ENCODE assay signal across 29 mouse cellular contexts in genomic region chr9:35533266-35533665, GRCm38 (mm10). TPM values are rescaled to one million over a fixed set of nuclear protein-coding genes. Genes with fewer than 3 reads are reported as not detected.
DNase-seq lines count a peak whose midpoint lies in the region; ATAC-seq lines count a peak whose summit lies in the region.
"Had no signal": no experiment of that assay in that cellular context is flagged by ENCODE, and none has a peak within 500 bp of the region (broad histone marks: within the 10 kb centered on the region; RNA-seq: fewer than 3 reads in every experiment).

No protein-coding gene starts in this region.

- no peak overlapping the region for H3K27ac ChIP-seq in embryonic facial prominence, embryonic 14.5 days (replicated peaks; ENCODE audit: low read depth, low read length)
- H3K27ac ChIP-seq in embryonic facial prominence, embryonic 10.5 days (replicated peaks) = no peak overlapping the region
- peak overlapping the region; percentile 63; the same call in 1 of the 2 replicates for H3K27ac ChIP-seq in limb, embryonic 13.5 days
- no peak overlapping the region for H3K27ac ChIP-seq in intestine, embryonic 15.5 days
- H3K27ac ChIP-seq: forebrain, embryonic 10.5 days; hindbrain, embryonic 13.5 days; liver, embryonic 12.5 days had no signal

- peak; percentile 24 for DNase-seq in embryonic facial prominence, embryonic 14.5 days (ENCODE audit: low spot score)
- DNase-seq in embryonic facial prominence, embryonic 10.5 days (ENCODE audit: low spot score) = no peak
- DNase-seq in lung, postnatal 25 days (ENCODE audit: low spot score) = peak; percentile 7
- DNase-seq in lung, postnatal 14 days = no peak
- peak; percentile 86 for DNase-seq in fat pad, adult 2 months (ENCODE audit: extremely low read depth, low read depth, low spot score)
- no peak for DNase-seq in adrenal gland, postnatal 36 days
- DNase-seq: adrenal gland, postnatal 25 days; cerebellum, adult 9-10 months; heart, adult 11 months; heart, postnatal 36 days; kidney, adult 18-20 months; kidney, postnatal 10 days; layer of hippocampus, postnatal 36 days; lung, adult 18-20 months; lung, postnatal 4 days; midbrain, embryonic 14.5 days; right cerebral cortex, postnatal 4 days; thymus, postnatal 14 days had no signal

- H3K4me2 ChIP-seq in embryonic facial prominence, embryonic 14.5 days (ENCODE audit: low read depth, low read length) = no peak overlapping the region
- no peak overlapping the region for H3K4me2 ChIP-seq in limb, embryonic 13.5 days (replicated peaks)
- H3K4me2 ChIP-seq in intestine, embryonic 15.5 days (replicated peaks) = no peak overlapping the region
- H3K4me2 ChIP-seq: hindbrain, embryonic 13.5 days; liver, embryonic 12.5 days had no signal

- no peaks in the 10 kb centered on the region for H3K9me3 ChIP-seq in embryonic facial prominence, embryonic 14.5 days (ENCODE audit: control insufficient read depth, low read length)
- H3K9me3 ChIP-seq in embryonic facial prominence, embryonic 10.5 days = no peaks in the 10 kb centered on the region
- H3K9me3 ChIP-seq in limb, embryonic 13.5 days = no peaks in the 10 kb centered on the region
- no peaks in the 10 kb centered on the region for H3K9me3 ChIP-seq in intestine, embryonic 15.5 days
- H3K9me3 ChIP-seq: forebrain, embryonic 10.5 days; hindbrain, embryonic 13.5 days; liver, embryonic 12.5 days had no signal

- no peaks in the 10 kb centered on the region for H3K36me3 ChIP-seq in embryonic facial prominence, embryonic 14.5 days (ENCODE audit: control insufficient read depth, insufficient read depth, low read length)
- no peaks in the 10 kb centered on the region for H3K36me3 ChIP-seq in embryonic facial prominence, embryonic 10.5 days (replicated peaks)
- H3K36me3 ChIP-seq in limb, embryonic 13.5 days = no peaks in the 10 kb centered on the region
- no peaks in the 10 kb centered on the region for H3K36me3 ChIP-seq in intestine, embryonic 15.5 days
- H3K36me3 ChIP-seq: forebrain, embryonic 10.5 days; hindbrain, embryonic 13.5 days; liver, embryonic 12.5 days had no signal

- ATAC-seq in embryonic facial prominence, embryonic 14.5 days (ENCODE audit: low read depth) = no peak
- peak; percentile 25; the same call in 1 of the 2 replicates for ATAC-seq in limb, embryonic 13.5 days (ENCODE audit: low FRiP score, low read depth)
- ATAC-seq in intestine, embryonic 15.5 days = no peak
- ATAC-seq: liver, embryonic 12.5 days had no signal

- WGBS in embryonic facial prominence, embryonic 14.5 days = 61% methylated on average over 9 of the region's 9 CpGs
- WGBS in embryonic facial prominence, embryonic 10.5 days = 77% methylated on average over 9 of the region's 9 CpGs
- WGBS in limb, embryonic 13.5 days = 16% methylated on average over 9 of the region's 9 CpGs
- whole genome bisulfite sequencing in intestine, embryonic 15.5 days = 54% methylated on average over 9 of the region's 9 CpGs

- H3K4me1 ChIP-seq in embryonic facial prominence, embryonic 14.5 days (ENCODE audit: control insufficient read depth, insufficient read depth, low read length) = peaks cover 15% of the 10 kb centered on the region
- peaks cover 54% of the 10 kb centered on the region for H3K4me1 ChIP-seq in embryonic facial prominence, embryonic 10.5 days
- H3K4me1 ChIP-seq in limb, embryonic 13.5 days = peaks cover 70% of the 10 kb centered on the region
- H3K4me1 ChIP-seq in intestine, embryonic 15.5 days (replicated peaks) = peaks cover 7% of the 10 kb centered on the region; the same call in 1 of the 2 replicates

- H3K27me3 ChIP-seq in embryonic facial prominence, embryonic 14.5 days (replicated peaks; ENCODE audit: control insufficient read depth, insufficient read depth, low read length) = no peaks in the 10 kb centered on the region
- H3K27me3 ChIP-seq in embryonic facial prominence, embryonic 10.5 days (replicated peaks; ENCODE audit: low read depth, poor library complexity, severe bottlenecking) = no peaks in the 10 kb centered on the region; the same call in 1 of the 2 replicates
- no peaks in the 10 kb centered on the region for H3K27me3 ChIP-seq in limb, embryonic 13.5 days
- no peaks in the 10 kb centered on the region for H3K27me3 ChIP-seq in intestine, embryonic 15.5 days (replicated peaks)
- H3K27me3 ChIP-seq: liver, embryonic 12.5 days had no signal

- H3K9ac ChIP-seq in embryonic facial prominence, embryonic 14.5 days (ENCODE audit: low read depth, low read length) = no peak overlapping the region
- H3K9ac ChIP-seq in limb, embryonic 13.5 days = no peak overlapping the region
- H3K9ac ChIP-seq in intestine, embryonic 15.5 days = no peak overlapping the region
- H3K9ac ChIP-seq: hindbrain, embryonic 13.5 days; liver, embryonic 12.5 days had no signal

- no peak overlapping the region for H3K4me3 ChIP-seq in embryonic facial prominence, embryonic 14.5 days (ENCODE audit: low read depth, low read length)
- H3K4me3 ChIP-seq in embryonic facial prominence, embryonic 10.5 days = no peak overlapping the region
- no peak overlapping the region for H3K4me3 ChIP-seq in limb, embryonic 13.5 days
- no peak overlapping the region for H3K4me3 ChIP-seq in intestine, embryonic 15.5 days (replicated peaks)
- H3K4me3 ChIP-seq: forebrain, embryonic 10.5 days; hindbrain, embryonic 13.5 days; liver, embryonic 12.5 days had no signal

RNA-seq across cellular contexts. Expression of gene Gm1113, which starts 15.2 kb away (rescaled TPM):
- polyA plus RNA-seq in embryonic facial prominence, embryonic 14.5 days (2014; fragmentation: Nextera tagmentation; extraction: Ambion mirVana) = not detected in 2 replicates
- not detected in 2 replicates for polyA plus RNA-seq in embryonic facial prominence, embryonic 10.5 days (2016; fragmentation: Nextera tagmentation; extraction: Ambion mirVana)
- polyA plus RNA-seq in limb, embryonic 13.5 days (2015; fragmentation: Nextera tagmentation; extraction: Ambion mirVana) = not detected in 2 replicates
- not detected for total RNA-seq in adrenal gland, postnatal 36 days (2021)
- not detected in 2 replicates for polyA plus RNA-seq in intestine, embryonic 15.5 days (2015; fragmentation: Nextera tagmentation; extraction: Ambion mirVana)
- total RNA-seq: adrenal gland, postnatal 25 days; gastrocnemius, adult 8-10 months; heart, postnatal 36 days; layer of hippocampus, adult 8-10 months; layer of hippocampus, postnatal 36 days; left cerebral cortex, postnatal 25 days; megakaryocyte-erythroid progenitor cell, adult 5-6 weeks had no signal
- polyA plus RNA-seq: forebrain, embryonic 10.5 days; heart, embryonic 14.5 days; hindbrain, embryonic 13.5 days; liver, embryonic 12.5 days; midbrain, embryonic 14.5 days; neural tube, embryonic 11.5 days had no signal

RNA-seq across cellular contexts. Expression of gene Ddx25, which starts 25.1 kb away (rescaled TPM):
- 3.7 and 4.9 TPM in 2 replicates for polyA plus RNA-seq in embryonic facial prominence, embryonic 14.5 days (2014; fragmentation: Nextera tagmentation; extraction: Ambion mirVana)
- polyA plus RNA-seq in embryonic facial prominence, embryonic 10.5 days (2016; fragmentation: Nextera tagmentation; extraction: Ambion mirVana) = 6.0 and 6.1 TPM in 2 replicates
- 4.3 and 4.5 TPM in 2 replicates for polyA plus RNA-seq in limb, embryonic 13.5 days (2015; fragmentation: Nextera tagmentation; extraction: Ambion mirVana)
- total RNA-seq in adrenal gland, postnatal 36 days (2021) = under 1 TPM; 0.56 to 0.79 TPM
- 1.6 and 1.7 TPM in 2 replicates for polyA plus RNA-seq in intestine, embryonic 15.5 days (2015; fragmentation: Nextera tagmentation; extraction: Ambion mirVana)
- total RNA-seq: gastrocnemius, adult 8-10 months; heart, postnatal 36 days; megakaryocyte-erythroid progenitor cell, adult 5-6 weeks had no signal

RNA-seq across cellular contexts. Expression of gene Pus3, which starts 25.1 kb away (rescaled TPM):
- polyA plus RNA-seq in embryonic facial prominence, embryonic 14.5 days (2014; fragmentation: Nextera tagmentation; extraction: Ambion mirVana) = 18.0 and 20.2 TPM in 2 replicates
- polyA plus RNA-seq in embryonic facial prominence, embryonic 10.5 days (2016; fragmentation: Nextera tagmentation; extraction: Ambion mirVana) = 18.3 and 21.3 TPM in 2 replicates
- 21.2 and 21.6 TPM in 2 replicates for polyA plus RNA-seq in limb, embryonic 13.5 days (2015; fragmentation: Nextera tagmentation; extraction: Ambion mirVana)
- total RNA-seq in adrenal gland, postnatal 36 days (2021) = 10 to 100 TPM; 10.6 to 13.3 TPM
- polyA plus RNA-seq in intestine, embryonic 15.5 days (2015; fragmentation: Nextera tagmentation; extraction: Ambion mirVana) = 18.3 and 18.9 TPM in 2 replicates

RNA-seq across cellular contexts. Expression of gene Pate2, which starts 36.8 kb away (rescaled TPM):
- 0.24 and 0.61 TPM in 2 replicates for polyA plus RNA-seq in embryonic facial prominence, embryonic 14.5 days (2014; fragmentation: Nextera tagmentation; extraction: Ambion mirVana)
- polyA plus RNA-seq in embryonic facial prominence, embryonic 10.5 days (2016; fragmentation: Nextera tagmentation; extraction: Ambion mirVana) = 1.5 and 1.6 TPM in 2 replicates
- polyA plus RNA-seq in limb, embryonic 13.5 days (2015; fragmentation: Nextera tagmentation; extraction: Ambion mirVana) = 0.78 and 1.0 TPM in 2 replicates
- under 1 TPM; 0.16 to 0.60 TPM for total RNA-seq in adrenal gland, postnatal 36 days (2021)
- polyA plus RNA-seq in intestine, embryonic 15.5 days (2015; fragmentation: Nextera tagmentation; extraction: Ambion mirVana) = 0.45 and 0.77 TPM in 2 replicates
- total RNA-seq: gastrocnemius, adult 8-10 months; heart, postnatal 36 days had no signal

RNA-seq across cellular contexts. Expression of gene Hyls1, which starts 36.9 kb away (rescaled TPM):
- polyA plus RNA-seq in embryonic facial prominence, embryonic 14.5 days (2014; fragmentation: Nextera tagmentation; extraction: Ambion mirVana) = 17.4 and 18.4 TPM in 2 replicates
- polyA plus RNA-seq in embryonic facial prominence, embryonic 10.5 days (2016; fragmentation: Nextera tagmentation; extraction: Ambion mirVana) = 24.9 and 26.5 TPM in 2 replicates
- polyA plus RNA-seq in limb, embryonic 13.5 days (2015; fragmentation: Nextera tagmentation; extraction: Ambion mirVana) = 16.6 and 18.2 TPM in 2 replicates
- 1 to 10 TPM; 3.3 to 4.2 TPM for total RNA-seq in adrenal gland, postnatal 36 days (2021)
- 11.6 and 14.2 TPM in 2 replicates for polyA plus RNA-seq in intestine, embryonic 15.5 days (2015; fragmentation: Nextera tagmentation; extraction: Ambion mirVana)

Comparison
In these comparisons a context has a peak if more than half of its experiments do, and no peak if none do; other contexts are left out.
1. DNase-seq: peak in embryonic facial prominence, embryonic 14.5 days (single experiment), lung, postnatal 25 days (single experiment) and fat pad, adult 2 months (single experiment); none in embryonic facial prominence, embryonic 10.5 days (single experiment), lung, postnatal 14 days (single experiment) and adrenal gland, postnatal 36 days (0 of 2).